Mouse (Mus musculus): Measurements from ENCODE around the gene Scgb1b7.
"Not testable (repeated sequence)": the region's sequence is repeated elsewhere in the genome, so short reads cannot be mapped to it uniquely, and the experiment has no call there.

Gene Scgb1b7

DNA sequence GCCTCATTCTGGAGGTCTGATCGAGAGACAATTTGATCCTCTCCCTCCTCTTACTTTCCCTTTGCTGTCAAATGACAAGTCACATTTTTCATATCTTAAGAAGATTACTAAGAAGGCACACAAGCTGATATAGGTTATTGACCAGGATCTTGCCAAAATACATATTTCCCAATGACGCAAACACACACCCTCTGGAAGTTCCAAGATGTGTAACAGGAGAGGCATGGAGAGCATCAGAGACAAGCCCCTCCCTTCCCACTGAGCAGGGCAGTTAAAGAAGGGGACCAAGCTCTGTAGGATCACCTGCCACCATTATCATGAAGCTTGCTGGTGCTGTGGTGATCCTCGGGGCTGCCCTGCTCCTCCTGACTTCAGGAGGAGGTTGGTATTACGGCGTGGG lies at the start of gene Scgb1b7:
Scgb1b7 (plus strand) TSS at position 301 of the 400 bp plus-strand sequence.
- DNase-seq (ENCODE audit: low spot score in 2 of 2), result not testable (repeated sequence)

DNA sequence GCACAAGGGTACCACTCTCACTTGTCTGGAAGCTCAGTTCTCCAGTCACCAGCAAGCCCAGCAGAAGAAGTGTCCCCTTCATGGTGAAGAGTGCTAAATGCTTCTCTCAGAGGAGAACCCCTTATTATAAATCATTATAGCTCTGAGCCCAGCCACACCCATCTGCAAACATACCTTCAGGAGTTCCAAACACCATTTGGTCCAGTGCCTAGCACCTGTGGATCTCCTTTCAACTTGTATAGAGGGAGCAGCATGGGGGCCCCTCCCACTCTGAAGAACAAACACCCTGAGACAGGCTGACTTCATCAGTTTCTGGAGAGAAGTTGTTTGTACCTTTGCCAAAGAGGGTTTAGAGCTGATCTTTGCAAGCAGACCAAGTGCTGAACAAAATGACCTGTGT lies 6.8 kb upstream of the Scgb1b7 start, which contains the start of gene Scgb2b7:
Scgb2b7 (minus strand) TSS at position 101 of the 400 bp plus-strand sequence.
- not testable (repeated sequence) for DNase-seq (ENCODE audit: low spot score in 2 of 2)
